Mouse (Mus musculus) thymus, postnatal 25 days (tissue): ENCODE results near the gene Maats1.

ENCODE experiments used
- DNase-seq: peaks from one replicate; pipeline ENCODE4 v3.0.0; 2022

The Maats1 gene

GRCm38 (mm10) chr16:38341396-38342324 is at the start of gene Maats1:
Gene Maats1, minus strand, starts transcription at chr16:38342143.
- peak; percentile 50 for DNase-seq

- DNase-seq = no peak
Observed at GRCm38 (mm10) chr16:38390322-38390721, 48.4 kb upstream of the Maats1 start.

- no peak for DNase-seq
Observed at GRCm38 (mm10) chr16:38389284-38389893, 47.4 kb upstream of the Maats1 start.

DNA sequence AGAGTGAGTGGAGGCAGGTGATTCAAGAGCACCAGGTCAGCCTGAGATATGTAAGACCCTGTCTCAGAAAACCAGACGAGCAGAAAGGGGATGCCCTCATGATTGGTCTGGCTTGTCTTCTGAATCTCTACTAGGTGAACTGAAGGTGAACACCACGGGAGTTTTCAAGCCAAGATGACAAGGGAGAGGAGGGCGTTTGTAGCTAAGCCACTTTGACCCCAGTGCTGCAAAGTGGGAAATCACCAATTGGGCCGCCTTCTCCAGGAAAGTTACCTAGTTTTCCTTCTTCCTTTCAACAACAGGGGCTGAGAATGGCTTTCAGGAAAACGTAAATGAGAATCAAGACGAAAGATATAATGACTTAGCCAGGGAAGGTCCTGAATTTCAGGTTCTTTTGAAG is 46.8 kb upstream of the Maats1 start:
- DNase-seq = no peak

GRCm38 (mm10) chr16:38387389-38387788 is 45.4 kb upstream of the Maats1 start:
- DNase-seq = no peak

DNA sequence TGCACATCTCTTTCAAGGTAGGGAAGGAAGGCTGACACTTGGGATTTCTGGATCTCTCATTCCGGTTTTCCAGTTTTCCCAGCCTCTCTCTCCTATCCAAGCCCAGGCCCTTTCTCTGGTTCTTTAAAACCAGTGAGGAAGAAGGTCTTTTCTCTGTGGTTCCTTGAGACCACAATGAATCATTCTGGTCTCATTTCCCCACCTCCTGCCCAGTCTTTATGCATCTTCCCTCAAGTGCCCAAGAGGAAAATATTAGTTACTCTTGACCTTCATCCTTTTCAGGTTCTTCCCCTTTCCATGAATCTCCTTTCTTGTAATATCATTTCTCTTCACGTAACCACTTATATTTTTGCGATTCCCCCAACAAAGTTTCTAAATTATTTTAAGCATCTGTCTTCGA is 43.8 kb upstream of the Maats1 start:
- DNase-seq = no peak

- no peak for DNase-seq
Observed at GRCm38 (mm10) chr16:38385184-38385634, 43.3 kb upstream of the Maats1 start.

- no peak for DNase-seq
Observed at GRCm38 (mm10) chr16:38383683-38384082, 41.7 kb upstream of the Maats1 start.

GRCm38 (mm10) chr16:38379926-38380325 is 38.0 kb upstream of the Maats1 start:
- DNase-seq = no peak

- no peak for DNase-seq
Observed at GRCm38 (mm10) chr16:38379493-38379892, 37.5 kb upstream of the Maats1 start.

- no peak for DNase-seq
Observed at GRCm38 (mm10) chr16:38379088-38379487, 37.1 kb upstream of the Maats1 start.

GRCm38 (mm10) chr16:38378591-38378990 is 36.6 kb upstream of the Maats1 start:
- DNase-seq = no peak

DNA sequence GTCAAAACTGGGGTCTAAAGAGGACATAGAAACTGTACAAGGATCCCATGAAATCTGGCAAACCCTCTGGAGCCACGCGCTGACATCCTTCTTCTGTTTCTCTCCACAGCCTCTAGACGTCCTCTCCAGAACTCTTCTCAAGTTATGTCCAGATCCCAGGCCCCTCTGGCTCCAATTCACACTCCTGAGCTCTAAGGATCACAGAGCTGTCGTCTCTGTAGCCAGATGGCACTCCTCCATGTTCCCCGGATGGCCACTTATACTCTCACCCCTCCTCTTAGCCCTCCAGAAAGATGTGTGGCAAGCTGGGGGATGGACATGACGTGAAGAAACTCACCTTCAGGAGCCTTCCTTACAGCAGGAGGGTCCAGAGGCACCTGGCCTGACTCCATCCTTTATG is 35.6 kb upstream of the Maats1 start:
- DNase-seq = no peak

DNA sequence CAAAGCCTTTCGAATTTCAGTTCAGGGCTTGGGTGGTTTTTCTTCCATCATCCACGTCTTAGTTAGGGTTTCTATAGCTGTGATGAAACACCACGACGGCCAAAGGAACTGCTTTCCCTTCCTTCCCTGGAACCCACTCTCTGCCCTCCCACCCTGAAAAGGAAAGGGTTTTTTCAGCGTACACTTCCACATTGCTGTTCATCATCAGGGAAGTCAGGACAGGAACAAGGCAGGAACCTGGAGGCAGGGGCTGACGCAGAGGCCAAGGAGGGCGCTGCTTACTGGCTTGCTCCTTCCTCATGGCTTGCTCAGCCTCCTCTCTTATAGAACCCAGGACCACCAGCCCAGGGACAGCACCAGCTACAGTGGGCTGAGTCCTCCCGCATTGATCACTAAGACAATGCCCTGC is 34.9 kb upstream of the Maats1 start:
- DNase-seq = no peak

DNA sequence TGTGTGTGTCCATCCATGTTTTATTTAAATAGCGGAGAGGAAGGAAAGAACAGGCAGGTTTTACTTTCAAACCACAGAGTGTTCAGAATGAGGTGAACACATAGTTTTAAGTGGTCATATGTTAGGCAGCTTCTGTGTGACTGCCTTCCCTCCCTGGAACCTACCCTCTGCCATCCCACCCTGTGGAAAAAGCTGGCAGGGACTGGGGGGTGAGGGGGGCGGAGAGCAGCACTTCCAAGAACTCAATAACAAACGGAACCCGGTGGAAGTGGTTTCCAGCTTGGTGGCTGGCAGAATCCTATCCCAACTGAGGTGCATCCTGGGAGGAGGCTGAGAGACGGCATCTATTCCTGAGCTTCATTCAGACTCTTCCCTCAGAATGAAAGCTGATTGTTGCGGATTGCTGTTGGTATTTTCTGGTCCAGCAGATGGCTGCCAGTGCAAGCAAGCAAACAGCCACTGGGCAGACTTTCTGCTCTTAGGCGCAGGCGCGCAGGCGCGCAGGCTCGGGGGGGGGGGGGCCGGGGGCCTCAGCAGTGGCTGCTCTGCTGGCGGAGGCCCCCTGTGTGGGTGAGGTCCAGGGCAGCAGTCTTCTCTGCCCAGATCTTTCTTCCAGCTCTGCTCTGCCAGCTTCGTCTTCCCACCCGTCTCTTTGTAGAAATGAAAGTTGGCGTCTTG is 34.4 kb upstream of the Maats1 start:
- peak; percentile 41 for DNase-seq

DNA sequence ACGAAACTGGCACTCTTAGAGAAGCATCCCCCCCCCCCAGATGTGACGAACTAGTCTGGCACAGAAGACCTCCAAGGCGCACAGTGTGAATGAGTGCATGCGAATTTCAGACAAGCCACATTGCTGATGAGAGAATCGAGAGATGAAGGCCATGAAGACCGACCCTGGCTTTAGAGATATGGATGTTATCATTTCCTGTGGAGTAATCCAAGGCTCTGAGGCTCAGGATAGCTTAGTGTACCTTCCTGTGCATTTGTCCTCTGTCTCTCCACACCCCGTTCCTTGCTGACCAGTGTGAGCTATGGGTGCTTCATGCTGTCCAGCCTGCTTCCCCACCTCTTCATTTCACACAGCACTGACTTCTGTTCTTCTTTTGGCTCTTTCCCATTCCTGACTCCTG is 33.2 kb upstream of the Maats1 start:
- DNase-seq = no peak

DNA sequence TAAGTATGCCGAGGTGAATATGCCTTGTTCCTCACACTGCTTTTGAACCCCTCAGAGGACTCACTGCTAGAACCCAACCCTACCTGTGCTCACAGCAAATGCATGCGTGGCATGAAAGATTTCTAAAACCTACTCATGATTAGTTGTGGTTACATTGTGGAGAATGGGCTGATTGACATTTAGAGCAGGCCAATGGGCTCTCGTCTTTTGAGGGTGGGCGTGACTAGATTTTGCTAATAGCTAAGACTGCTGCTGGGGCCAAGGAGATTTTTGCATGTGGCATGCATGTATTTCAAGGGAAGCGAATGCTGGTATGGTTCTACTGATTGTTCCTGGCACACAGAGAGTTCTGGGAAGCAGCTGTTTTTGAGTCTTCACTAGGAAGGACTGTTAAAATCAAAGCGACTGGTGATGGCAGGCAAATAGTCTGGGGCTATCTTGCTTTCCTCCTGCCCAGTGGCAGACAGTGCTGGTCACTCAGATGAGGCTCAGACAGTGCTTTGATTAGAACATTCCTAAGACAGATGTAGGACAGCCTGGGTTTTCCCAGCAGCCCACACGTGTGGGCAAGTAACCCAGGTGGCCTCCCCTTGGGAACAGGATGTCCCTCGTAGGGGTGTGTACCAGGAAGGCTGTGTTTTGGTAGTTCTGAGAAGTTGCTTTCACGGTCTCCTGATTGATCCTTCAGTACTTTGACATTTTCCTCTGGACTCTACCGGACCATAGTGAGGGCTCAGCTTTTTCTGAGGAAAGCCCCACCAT is 32.6 kb upstream of the Maats1 start:
- DNase-seq = peak; percentile 15

DNA sequence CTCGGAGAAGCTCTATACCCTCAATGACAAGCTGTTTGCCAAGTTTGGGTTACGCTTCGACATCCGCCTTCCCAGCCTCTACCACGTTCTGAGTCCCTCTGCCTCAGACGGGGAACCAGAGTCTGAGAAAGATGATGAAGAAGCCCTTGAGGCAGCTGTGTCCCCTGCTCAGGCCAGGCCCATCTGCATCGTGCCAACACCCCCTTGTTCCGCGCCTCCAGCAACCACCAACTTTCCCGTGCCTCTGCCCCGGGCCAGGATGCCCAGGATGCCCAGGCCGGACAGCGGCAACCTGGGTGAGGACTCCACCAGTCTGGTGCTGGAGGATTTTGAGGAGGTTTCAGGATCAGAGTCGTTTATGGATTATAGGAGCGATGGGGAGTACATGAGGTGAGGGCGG is 32.0 kb upstream of the Maats1 start:
- no peak for DNase-seq

DNA sequence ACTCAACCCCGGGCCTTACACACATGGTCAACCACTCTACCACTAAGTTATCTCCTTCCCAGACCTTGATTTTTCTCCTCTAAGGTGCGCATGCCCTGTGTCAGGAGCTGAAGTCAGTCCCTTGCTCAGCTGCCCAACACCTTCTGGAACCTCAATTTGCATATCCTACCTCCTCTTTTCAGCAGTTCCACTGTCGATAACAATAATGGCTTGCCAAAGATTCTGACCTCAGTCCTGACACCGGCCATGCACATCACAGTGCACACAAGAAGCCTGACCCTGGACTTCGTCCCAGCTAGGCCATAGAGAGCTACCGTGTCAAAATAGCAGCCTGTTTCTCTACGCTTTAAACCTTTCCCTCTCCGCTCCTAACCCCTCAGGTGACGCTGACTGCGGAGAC is 31.5 kb upstream of the Maats1 start:
- DNase-seq = no peak

GRCm38 (mm10) chr16:38372876-38373275 is 30.9 kb upstream of the Maats1 start:
- no peak for DNase-seq

DNA sequence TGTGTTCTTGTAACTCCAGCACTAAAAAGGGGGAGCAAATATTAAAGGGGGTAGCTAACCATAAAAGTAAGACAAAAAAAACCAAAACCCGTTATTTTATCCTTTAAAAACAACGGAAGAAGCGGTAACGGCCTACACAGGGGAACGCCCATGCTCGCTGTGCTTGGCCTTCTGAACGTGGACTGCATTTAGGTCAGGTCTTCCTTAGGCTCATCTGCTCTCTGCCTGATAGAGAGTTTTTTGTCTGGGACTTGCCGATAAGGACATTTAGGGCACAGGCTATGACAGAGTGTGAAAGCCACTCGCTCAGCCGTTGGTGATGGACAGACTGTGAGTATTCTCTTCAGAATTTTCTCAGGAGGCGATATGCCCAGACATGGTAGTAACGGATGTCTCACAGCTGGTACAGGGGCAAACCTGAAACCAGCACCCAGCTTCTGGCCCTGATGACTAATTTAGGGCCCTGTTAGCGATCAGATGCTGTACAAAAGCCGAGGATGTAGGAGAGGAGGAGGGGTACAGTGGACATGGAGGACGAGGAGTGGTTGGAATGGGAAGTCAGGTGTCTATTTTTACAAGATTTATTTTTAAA is 29.9 kb upstream of the Maats1 start:
- DNase-seq = no peak

GRCm38 (mm10) chr16:38370633-38371374 is 28.9 kb upstream of the Maats1 start:
- no peak for DNase-seq
